Mouse (Mus musculus) kidney, embryonic 16.5 days (tissue): ENCODE measurements around the gene Klk1b9. TPM values are rescaled to one million over a fixed set of nuclear protein-coding genes. Genes with fewer than 3 reads are reported as not detected.
"Not testable (repeated sequence)": the region's sequence is repeated elsewhere in the genome, so short reads cannot be mapped to it uniquely, and the experiment has no call there.

Experiments used
- ATAC-seq: fragments of 200-750 bp; cut with Nextera tagmentation; 2 replicates; pipeline ENCODE4 v1.8.0; 2017; ENCODE audit warnings: moderate TSS enrichment; ENCODE audit not compliant: low FRiP score, low TSS enrichment
- H3K27ac ChIP-seq: fragments of 300-500 bp; sonication (generic); 2 replicates; pipeline ENCODE4 v1.5.1; 2014; ENCODE audit warnings: low read length
- H3K27me3 ChIP-seq: fragments of 300-500 bp; sonication (generic); 2 replicates; pipeline ENCODE4 v1.6.1; 2014; ENCODE audit warnings: low read length, control low read depth, mixed read lengths; ENCODE audit not compliant: insufficient read depth
- H3K36me3 ChIP-seq: fragments of 300-500 bp; sonication (generic); 2 replicates; pipeline ENCODE4 v1.6.1; 2014; ENCODE audit warnings: low read length, control low read depth, mixed read lengths; ENCODE audit not compliant: insufficient read depth
- H3K4me1 ChIP-seq: fragments of 300-500 bp; sonication (generic); 2 replicates; pipeline ENCODE4 v1.6.1; 2014; ENCODE audit warnings: low read length, control low read depth, mixed read lengths; ENCODE audit not compliant: insufficient read depth
- H3K4me2 ChIP-seq: fragments of 300-500 bp; sonication (generic); replicated peaks from 2 replicates; pipeline ENCODE4 v1.6.1; 2014; ENCODE audit warnings: low read depth, low read length
- H3K4me3 ChIP-seq: fragments of 300-500 bp; sonication (generic); 2 replicates; pipeline ENCODE4 v1.5.1; 2014; ENCODE audit warnings: mild to moderate bottlenecking, low read length
- H3K9ac ChIP-seq: fragments of 300-500 bp; sonication (generic); replicated peaks from 2 replicates; pipeline ENCODE4 v1.6.1; 2014; ENCODE audit warnings: low read length
- H3K9me3 ChIP-seq: fragments of 300-500 bp; sonication (generic); 2 replicates; pipeline ENCODE4 v1.6.1; 2016; ENCODE audit warnings: low read length, control low read depth
- WGBS: fragments of 180-500 bp; shearing (Covaris S2); extraction: QIAGEN DNeasy Blood & Tissue Kit; methylation state at CpG from one replicate; pipeline ENCODE4 v1.1.7; 2014; 5-methylcytosine and 5-hydroxymethylcytosine counted together
- polyA plus RNA-seq: library from polyadenylated mRNA; unstranded; fragments of >200 nt; fragmentation: Nextera tagmentation; extraction: Ambion mirVana; gene quantifications from 2 replicates; pipeline ENCODE4 v1.2.1, GENCODE M21; 2015

Klk1b9 gene
- polyA plus RNA-seq, 1 experiment from 2014 or later: not detected

GRCm38 (mm10) chr7:43966451-43966850 lies 9.4 kb upstream of the Klk1b9 start, which contains the start of gene Klk1b1:
Gene Klk1b1 (plus strand): TSS chr7:43966751.
- 65% methylated on average over 3 of the region's 3 CpGs for WGBS
- H3K4me1 ChIP-seq: no peaks in the 10 kb centered on the region
- H3K27me3 ChIP-seq: no peaks in the 10 kb centered on the region
- H3K9ac ChIP-seq: no peak within 1 kb of the TSS
- H3K4me2 ChIP-seq: no peak within 1 kb of the TSS
- no peaks in the 10 kb centered on the region for H3K36me3 ChIP-seq
- no peak for ATAC-seq
- no peak within 1 kb of the TSS for H3K4me3 ChIP-seq
- H3K9me3 ChIP-seq: no peaks in the 10 kb centered on the region
- no peak within 1 kb of the TSS for H3K27ac ChIP-seq

DNA sequence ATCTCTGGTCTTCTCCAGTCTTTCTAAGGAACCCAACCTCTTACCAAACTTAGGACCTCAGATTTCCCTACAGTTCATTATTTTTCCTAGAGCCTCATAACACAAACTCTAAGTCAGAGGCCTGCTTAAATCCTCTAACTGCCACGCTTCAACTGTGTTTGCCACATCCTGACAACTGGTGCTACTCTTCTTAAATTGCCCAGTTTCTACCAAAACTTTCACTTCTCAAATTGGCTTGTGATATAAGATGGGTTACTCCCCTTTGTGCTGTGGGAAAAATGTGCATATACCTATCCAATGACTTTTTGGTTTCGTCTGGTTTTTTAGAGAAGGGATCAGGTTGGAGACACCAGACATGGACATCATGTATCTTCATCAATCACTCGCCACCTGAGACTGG lies 8.8 kb upstream of the Klk1b9 start:
- Histone ChIP-seq H3K36me3 (no peaks in the 10 kb centered on the region), H3K27me3 (no peaks in the 10 kb centered on the region), H3K4me3 (no peak overlapping the region), H3K9me3 (no peaks in the 10 kb centered on the region), H3K4me1 (no peaks in the 10 kb centered on the region), H3K9ac (no peak overlapping the region), H3K27ac (no peak overlapping the region), H3K4me2 (no peak overlapping the region)
- WGBS: 82% methylated on average over 3 of the region's 3 CpGs
- ATAC-seq: no peak

DNA sequence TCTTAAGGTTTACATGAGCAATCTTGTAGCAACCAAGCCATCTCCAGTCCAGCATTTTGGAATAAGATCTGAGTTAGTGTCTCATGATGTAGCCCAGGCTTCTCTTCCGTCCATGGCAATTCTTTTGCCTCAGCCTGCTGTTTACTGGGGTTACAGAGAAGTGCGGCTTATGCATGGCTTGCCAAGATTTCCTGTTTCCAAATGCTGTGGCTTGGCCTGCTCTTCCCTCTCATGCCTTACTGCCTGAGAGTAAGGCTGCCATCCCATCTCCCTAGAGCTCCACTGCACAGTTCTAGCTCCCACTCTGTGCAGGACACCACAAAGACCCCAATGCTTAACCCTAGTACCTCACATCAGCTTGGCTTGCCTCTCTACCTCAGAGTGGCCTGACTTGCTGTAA lies 8.2 kb upstream of the Klk1b9 start:
- Histone ChIP-seq H3K36me3 (no peaks in the 10 kb centered on the region), H3K4me3 (no peak overlapping the region), H3K4me2 (no peak overlapping the region), H3K27ac (no peak overlapping the region), H3K9me3 (no peaks in the 10 kb centered on the region), H3K27me3 (no peaks in the 10 kb centered on the region), H3K4me1 (no peaks in the 10 kb centered on the region), H3K9ac (no peak overlapping the region)
- 83% methylated on average over 2 of the region's 2 CpGs for WGBS
- no peak for ATAC-seq

- Histone ChIP-seq H3K4me3 (no peak overlapping the region), H3K4me2 (no peak overlapping the region), H3K27me3 (no peaks in the 10 kb centered on the region), H3K9ac (no peak overlapping the region), H3K4me1 (no peaks in the 10 kb centered on the region), H3K27ac (no peak overlapping the region), H3K36me3 (no peaks in the 10 kb centered on the region), H3K9me3 (no peaks in the 10 kb centered on the region)
- ATAC-seq: no peak
Measured at GRCm38 (mm10) chr7:43985657-43986056, 9.8 kb downstream of the Klk1b9 start.

DNA sequence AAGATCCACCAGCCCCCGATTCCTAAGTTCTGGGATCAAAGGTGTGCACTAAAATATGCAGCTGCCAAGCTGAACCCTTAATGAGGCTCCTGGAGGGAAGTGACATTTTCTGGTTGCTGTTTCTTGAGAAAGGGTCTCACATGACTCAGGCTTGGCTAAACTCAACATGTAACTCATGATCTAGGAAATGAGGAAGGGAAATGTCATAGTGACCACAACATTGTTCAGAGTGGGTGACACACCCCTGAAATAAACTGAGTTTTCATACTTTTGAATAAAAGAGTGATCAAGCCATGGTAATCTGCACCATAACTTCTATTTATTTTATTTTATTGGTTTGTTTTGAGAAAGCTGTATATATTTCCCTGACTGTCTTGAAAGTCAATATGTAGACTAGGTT lies 19.0 kb downstream of the Klk1b9 start:
- H3K9me3 ChIP-seq, ATAC-seq, H3K9ac ChIP-seq, H3K4me2 ChIP-seq, H3K4me3 ChIP-seq, H3K27ac ChIP-seq, H3K27me3 ChIP-seq, H3K4me1 ChIP-seq, H3K36me3 ChIP-seq: not testable (repeated sequence)
- 60% methylated on average over 1 of the region's 1 CpGs for WGBS

DNA sequence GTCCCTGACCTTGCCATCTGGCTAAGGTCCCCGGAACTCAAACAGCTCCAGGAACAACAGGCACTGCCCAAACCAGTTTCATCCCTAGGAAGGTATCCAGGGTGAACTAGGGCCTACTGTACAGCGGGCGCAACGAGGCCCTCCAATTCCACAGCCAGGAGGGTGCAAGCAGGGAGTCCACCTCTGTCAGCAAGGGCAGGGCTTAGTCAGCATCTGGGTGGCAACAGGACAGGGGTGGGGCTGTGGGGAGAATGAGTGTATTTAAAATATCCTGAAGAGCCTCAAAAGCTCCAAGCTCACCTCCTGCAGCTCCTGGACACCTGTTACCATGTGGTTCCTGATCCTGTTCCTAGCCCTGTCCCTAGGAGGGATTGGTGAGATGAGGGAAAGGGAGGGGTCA lies 19.7 kb downstream of the Klk1b9 start, which contains the start of gene Klk1b11:
Gene Klk1b11 (plus strand): TSS at position 301 of the 400 bp plus-strand sequence.
- WGBS: 80% methylated on average over 4 of the region's 4 CpGs
- not testable (repeated sequence) for H3K4me1 ChIP-seq, H3K4me2 ChIP-seq, H3K27ac ChIP-seq, H3K27me3 ChIP-seq, ATAC-seq, H3K4me3 ChIP-seq, H3K9me3 ChIP-seq, H3K9ac ChIP-seq, H3K36me3 ChIP-seq

GRCm38 (mm10) chr7:44004847-44005246 lies 29.0 kb downstream of the Klk1b9 start:
- Histone ChIP-seq H3K9ac (no peak overlapping the region), H3K27ac (no peak overlapping the region), H3K27me3 (no peaks in the 10 kb centered on the region), H3K9me3 (no peaks in the 10 kb centered on the region), H3K4me1 (no peaks in the 10 kb centered on the region), H3K4me3 (no peak overlapping the region), H3K4me2 (no peak overlapping the region), H3K36me3 (no peaks in the 10 kb centered on the region)
- no peak for ATAC-seq

DNA sequence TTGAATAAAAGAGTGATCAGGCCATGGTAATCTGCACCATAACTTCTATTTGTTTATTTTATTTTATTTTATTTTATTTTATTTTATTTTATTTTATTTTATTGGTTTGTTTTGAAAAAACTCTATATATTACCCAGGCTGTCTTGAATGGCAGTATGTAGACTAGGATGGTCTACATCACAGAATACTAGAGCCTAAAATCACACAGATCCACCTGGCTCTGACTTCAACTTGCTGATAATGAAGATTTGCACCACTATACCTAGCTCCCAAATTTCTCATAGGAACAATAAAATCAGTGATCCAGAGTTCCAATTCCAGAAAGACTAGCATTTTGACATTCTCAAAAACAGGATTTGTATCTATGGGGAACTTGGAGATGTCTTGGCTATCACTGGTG lies 36.0 kb downstream of the Klk1b9 start, which contains the start of gene Klk1b26:
Gene Klk1b26 (plus strand): TSS at position 301 of the 400 bp plus-strand sequence.
- not testable (repeated sequence) for H3K4me2 ChIP-seq, H3K27ac ChIP-seq, H3K27me3 ChIP-seq, H3K9ac ChIP-seq, H3K4me1 ChIP-seq, H3K36me3 ChIP-seq, H3K9me3 ChIP-seq, H3K4me3 ChIP-seq, ATAC-seq

DNA sequence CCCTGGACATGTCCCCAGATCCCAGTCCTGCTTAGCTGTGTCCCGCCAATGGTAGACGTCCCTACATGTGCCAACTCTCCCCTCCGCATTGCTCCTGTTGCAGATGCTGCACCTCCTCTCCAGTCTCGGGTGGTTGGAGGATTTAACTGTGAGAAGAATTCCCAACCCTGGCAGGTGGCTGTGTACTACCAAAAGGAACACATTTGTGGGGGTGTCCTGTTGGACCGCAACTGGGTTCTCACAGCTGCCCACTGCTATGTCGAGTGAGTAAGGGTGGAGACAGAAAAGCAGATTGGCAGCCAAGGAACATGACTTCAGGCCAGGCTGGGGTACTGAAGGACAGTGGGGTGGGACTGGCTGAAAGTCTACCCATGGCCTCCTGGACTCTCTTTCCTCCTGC lies 38.8 kb downstream of the Klk1b9 start:
- not testable (repeated sequence) for ATAC-seq, H3K4me3 ChIP-seq, H3K9ac ChIP-seq, H3K27ac ChIP-seq, H3K4me2 ChIP-seq, H3K27me3 ChIP-seq, H3K36me3 ChIP-seq, H3K4me1 ChIP-seq, H3K9me3 ChIP-seq
- 86% methylated on average over 6 of the region's 6 CpGs for WGBS

DNA sequence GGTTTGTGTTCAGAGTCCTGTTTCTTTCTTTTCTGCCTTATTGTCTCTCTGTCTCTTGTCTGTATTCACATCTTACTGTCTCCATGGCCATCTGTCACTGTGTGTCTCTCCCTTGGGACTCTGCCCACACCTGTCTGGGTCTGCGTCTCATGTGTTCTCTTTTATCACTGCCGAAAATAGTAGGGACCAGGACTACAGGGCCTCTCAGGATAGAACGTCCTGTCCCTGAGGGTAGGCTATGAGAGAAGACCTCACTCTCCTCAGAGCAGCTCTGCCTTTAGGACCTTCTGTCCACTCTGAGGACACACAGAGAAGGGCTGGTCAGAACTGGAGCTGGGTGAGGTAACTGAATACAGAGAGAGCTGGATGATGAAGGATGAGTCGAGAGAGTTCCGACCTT lies 39.2 kb downstream of the Klk1b9 start:
- no peaks in the 10 kb centered on the region for H3K9me3 ChIP-seq
- ATAC-seq: no peak

More for the DNA sequence above, 39.2 kb downstream of the Klk1b9 start:
- H3K4me1 ChIP-seq: no peaks in the 10 kb centered on the region
- H3K9ac ChIP-seq: no peak overlapping the region
- H3K4me2 ChIP-seq: no peak overlapping the region
- no peak overlapping the region for H3K4me3 ChIP-seq
- 82% methylated on average over 5 of the region's 5 CpGs for WGBS
- no peaks in the 10 kb centered on the region for H3K36me3 ChIP-seq
- H3K27me3 ChIP-seq: no peaks in the 10 kb centered on the region
- no peak overlapping the region for H3K27ac ChIP-seq
